Mouse (Mus musculus) cerebellum, adult 2 months (tissue): ENCODE measurements around the gene Alk. TPM values are rescaled to one million over a fixed set of nuclear protein-coding genes. Genes with fewer than 3 reads are reported as not detected.

ENCODE experiments used
- DNase-seq, 2 experiments: peaks; one replicate each; pipeline ENCODE4 v3.0.0; 2021
- H3K27ac ChIP-seq: fragments of 200-500 bp; 2 replicates; pipeline ENCODE4 v1.5.1; 2012; ENCODE audit warnings: low read length, control low read depth, inconsistent platforms; ENCODE audit not compliant: insufficient read depth
- H3K27me3 ChIP-seq: fragments of 200-500 bp; 2 replicates; pipeline ENCODE4 v1.6.1; 2012; ENCODE audit warnings: inconsistent platforms, mild to moderate bottlenecking, low read length, moderate library complexity; ENCODE audit not compliant: control insufficient read depth, insufficient read depth
- H3K4me1 ChIP-seq: fragments of 200-500 bp; 2 replicates; pipeline ENCODE4 v1.6.1; 2011; ENCODE audit warnings: low read length; ENCODE audit not compliant: control insufficient read depth, insufficient read depth
- H3K4me3 ChIP-seq: fragments of 200-500 bp; replicated peaks from 2 replicates; pipeline ENCODE3; 2011; ENCODE audit warnings: mild to moderate bottlenecking, low read depth, low read length, control low read depth; ENCODE audit not compliant: insufficient read depth
- CTCF ChIP-seq: fragments of 200-500 bp; IDR thresholded peaks from 2 replicates; pipeline ENCODE4 v1.5.1; 2011; ENCODE audit warnings: low read depth, mild to moderate bottlenecking, control low read depth, low read length, moderate library complexity, borderline replicate concordance; ENCODE audit not compliant: insufficient read depth
- POLR2A ChIP-seq: fragments of 200-500 bp; IDR thresholded peaks from 2 replicates; pipeline ENCODE4 v1.6.1; 2011; ENCODE audit warnings: low read length, control low read depth, borderline replicate concordance; ENCODE audit not compliant: insufficient read depth
- WGBS: fragments of 180-500 bp; shearing (Covaris S2); methylation state at CpG from one replicate; pipeline ENCODE4 v1.1.7; 2018; 5-methylcytosine and 5-hydroxymethylcytosine counted together
- polyA plus RNA-seq: library from polyadenylated mRNA; depleted of rRNA; stranded (reverse); fragments of >200 nt; gene quantifications from 2 replicates; pipeline ENCODE4 v1.2.3, GENCODE M21; 2012

The Alk gene
- polyA plus RNA-seq, 1 experiment = 1.6 TPM

DNA sequence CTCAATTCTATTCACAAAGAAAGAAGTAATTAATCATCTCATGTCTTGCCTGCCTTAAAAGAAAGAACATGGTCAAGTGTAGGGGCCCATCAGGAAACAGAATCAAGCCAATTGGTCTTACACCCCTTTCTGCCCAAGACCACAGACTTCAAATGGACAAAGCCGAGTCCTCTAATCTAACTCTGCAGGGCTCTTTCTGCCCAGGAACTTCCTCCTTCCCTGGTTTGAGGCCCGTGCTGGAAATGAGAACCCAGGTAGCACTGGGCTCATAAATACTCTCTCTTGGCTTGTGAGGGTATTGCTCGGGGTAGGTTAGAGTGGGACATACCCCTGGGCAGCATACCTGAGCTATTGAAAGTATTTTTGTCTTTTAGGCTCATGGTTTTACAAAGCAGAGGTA is 451.4 kb downstream of the Alk start:
- no peaks in the 10 kb centered on the region for H3K4me1 ChIP-seq
- DNase-seq = no peak
- WGBS = 90% methylated on average over 3 of the region's 3 CpGs
- TF ChIP-seq CTCF (no peak), POLR2A (no peak)
- H3K27me3 ChIP-seq = no peaks in the 10 kb centered on the region
- H3K27ac ChIP-seq = no peak overlapping the region
- no peak overlapping the region for H3K4me3 ChIP-seq

GRCm38 (mm10) chr17:72144946-72145598 is 459.4 kb downstream of the Alk start:
- no peak for TF ChIP-seq CTCF
- TF ChIP-seq POLR2A = no peak
- H3K27me3 ChIP-seq = no peaks in the 10 kb centered on the region
- 63% methylated on average over 7 of the region's 7 CpGs for WGBS
- H3K27ac ChIP-seq = no peak overlapping the region
- H3K4me1 ChIP-seq = no peaks in the 10 kb centered on the region
- no peak for DNase-seq
- no peak overlapping the region for H3K4me3 ChIP-seq

DNA sequence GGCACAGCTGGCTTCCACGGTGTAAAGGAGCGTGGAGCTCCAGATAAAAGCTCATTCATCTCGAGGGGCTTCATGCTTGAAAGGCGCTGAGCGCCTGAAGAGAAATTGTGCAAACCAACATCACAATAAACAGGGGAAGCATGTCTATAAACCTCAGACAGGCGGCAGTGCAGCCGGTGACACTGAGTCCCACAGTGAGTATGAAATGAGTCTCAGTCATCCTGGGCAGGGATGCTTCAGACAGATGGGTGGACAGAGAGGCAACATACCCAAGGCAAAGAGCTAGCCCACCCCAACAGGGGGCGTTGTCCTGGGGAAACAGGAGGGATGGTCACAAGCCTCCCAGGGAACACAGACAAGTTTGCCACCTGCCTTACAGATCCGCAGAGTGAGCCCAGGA is 460.0 kb downstream of the Alk start:
- DNase-seq = no peak
- TF ChIP-seq CTCF (no peak), POLR2A (no peak)
- Histone ChIP-seq H3K27me3 (no peaks in the 10 kb centered on the region), H3K4me1 (no peaks in the 10 kb centered on the region), H3K4me3 (no peak overlapping the region), H3K27ac (no peak overlapping the region)
- WGBS = 58% methylated on average over 9 of the region's 9 CpGs

GRCm38 (mm10) chr17:72132140-72132911 is 472.1 kb downstream of the Alk start:
- no peak for DNase-seq
- no peaks in the 10 kb centered on the region for H3K4me1 ChIP-seq
- no peaks in the 10 kb centered on the region for H3K27me3 ChIP-seq
- no peak overlapping the region for H3K4me3 ChIP-seq
- WGBS = 80% methylated on average over 8 of the region's 8 CpGs
- no peak overlapping the region for H3K27ac ChIP-seq
- TF ChIP-seq CTCF (no peak), POLR2A (no peak)

DNA sequence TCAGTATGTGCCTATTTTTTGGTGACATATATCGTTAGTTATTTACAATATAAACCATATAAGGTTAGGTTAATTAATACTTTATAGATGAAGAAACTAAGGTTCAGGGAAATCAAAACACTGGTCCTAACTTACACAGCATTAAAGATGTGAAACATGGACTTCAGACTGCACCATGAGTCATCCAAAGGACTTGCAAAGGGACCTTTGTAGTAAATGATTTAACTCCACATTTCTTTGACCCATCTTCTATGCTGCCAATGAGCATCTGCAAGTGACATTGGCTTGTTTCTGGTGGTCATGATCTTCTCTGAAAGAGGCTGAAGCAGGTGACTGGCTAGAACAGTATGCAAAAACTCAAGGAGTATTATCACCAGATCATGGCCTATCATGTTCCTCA is 482.8 kb downstream of the Alk start:
- H3K27me3 ChIP-seq = no peaks in the 10 kb centered on the region; the same call in 1 of the 2 replicates
- 95% methylated on average over 1 of the region's 1 CpGs for WGBS
- H3K27ac ChIP-seq = no peak overlapping the region
- H3K4me1 ChIP-seq = no peaks in the 10 kb centered on the region
- no peak for TF ChIP-seq CTCF
- TF ChIP-seq POLR2A = no peak
- DNase-seq = no peak
- no peak overlapping the region for H3K4me3 ChIP-seq

DNA sequence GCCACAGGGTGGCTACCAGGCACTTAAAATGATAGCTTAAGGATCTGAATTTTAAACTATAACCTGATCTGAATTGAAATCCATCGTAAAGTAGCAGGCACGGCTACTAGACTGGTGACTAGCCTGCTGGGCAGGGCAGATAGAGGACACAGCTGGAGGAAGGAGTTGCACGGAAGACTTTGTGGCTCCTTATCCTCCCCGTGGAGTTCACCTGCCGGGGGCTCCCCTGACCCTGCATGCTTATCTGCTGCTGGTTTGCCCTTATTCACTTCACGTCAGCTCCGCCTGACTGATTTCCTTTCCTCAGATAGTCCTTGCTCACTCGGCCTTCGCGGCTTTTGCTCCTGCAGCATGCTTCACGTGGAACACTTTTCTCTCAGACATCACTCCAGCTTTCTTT is 484.1 kb downstream of the Alk start:
- H3K4me3 ChIP-seq = no peak overlapping the region
- 82% methylated on average over 11 of the region's 11 CpGs for WGBS
- no peak overlapping the region for H3K27ac ChIP-seq
- TF ChIP-seq CTCF = no peak
- TF ChIP-seq POLR2A = no peak
- no peak for DNase-seq
- no peaks in the 10 kb centered on the region for H3K4me1 ChIP-seq
- H3K27me3 ChIP-seq = no peaks in the 10 kb centered on the region; the same call in 1 of the 2 replicates

DNA sequence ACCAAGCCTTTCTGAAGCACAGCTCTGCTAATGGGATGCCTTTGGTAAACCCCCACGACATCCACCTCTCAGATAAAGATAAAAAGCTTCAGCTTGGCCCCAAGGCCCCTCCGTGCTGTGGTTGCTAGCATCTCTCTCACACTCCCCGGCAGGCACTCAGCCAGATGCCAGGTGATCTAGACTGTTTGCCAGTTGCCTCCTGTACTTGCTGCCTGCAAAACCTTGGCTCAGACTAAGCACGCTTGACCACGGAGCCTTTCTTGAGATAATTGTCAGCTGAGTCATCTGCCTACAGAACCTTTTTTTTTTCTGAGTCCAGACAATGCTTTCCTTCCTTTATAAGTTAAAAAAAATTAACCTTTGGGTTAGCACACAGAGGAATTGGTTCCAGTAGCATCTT is 486.1 kb downstream of the Alk start:
- no peaks in the 10 kb centered on the region; the same call in 1 of the 2 replicates for H3K4me1 ChIP-seq
- peak; percentile 43 to 55 for DNase-seq
- 12% methylated on average over 5 of the region's 5 CpGs for WGBS

GRCm38 (mm10) chr17:72115271-72115944 is 489.0 kb downstream of the Alk start:
- Histone ChIP-seq H3K27me3 (no peaks in the 10 kb centered on the region; the same call in 1 of the 2 replicates), H3K4me1 (no peaks in the 10 kb centered on the region; the same call in 1 of the 2 replicates), H3K27ac (no peak overlapping the region), H3K4me3 (no peak overlapping the region)
- no peak for DNase-seq
- TF ChIP-seq CTCF = no peak
- no peak for TF ChIP-seq POLR2A
- 83% methylated on average over 12 of the region's 12 CpGs for WGBS

More for the DNA sequence above, 486.1 kb downstream of the Alk start:
- no peaks in the 10 kb centered on the region; the same call in 1 of the 2 replicates for H3K27me3 ChIP-seq
- no peak overlapping the region for H3K27ac ChIP-seq
- H3K4me3 ChIP-seq = no peak overlapping the region
- no peak for TF ChIP-seq CTCF
- no peak for TF ChIP-seq POLR2A
